Mouse (Mus musculus): ENCODE measurements at regions not wholly inside any gene's neighbourhood (a gene's known extent, or its start where the extent isn't known, plus 50 kb on each side); places are given as distances from the start of the nearest gene placed in this dataset.

DNA sequence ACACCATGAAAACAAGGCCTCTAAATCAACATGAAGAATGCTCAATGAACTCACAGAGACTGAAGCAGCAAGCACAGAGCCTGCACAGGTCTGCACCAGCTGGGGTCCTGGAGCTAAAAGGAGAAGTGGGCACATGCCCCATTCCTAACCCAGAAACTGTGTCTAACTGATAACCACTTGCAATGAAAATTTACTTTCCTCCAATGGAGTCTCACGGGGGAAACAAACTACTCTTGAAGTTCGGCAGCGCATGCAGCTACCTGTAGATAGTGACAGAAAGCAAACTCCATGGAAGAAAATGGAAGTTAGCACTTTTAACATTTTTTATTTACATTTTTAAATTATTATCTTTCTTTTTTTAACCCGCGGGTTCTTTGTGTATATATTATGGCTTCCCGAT, 76.8 kb upstream of the Akap6 start:
- no peak for DNase-seq

GRCm38 (mm10) chr12:52623416-52624108, 75.6 kb upstream of the Akap6 start:
- DNase-seq: no peak

- DNase-seq: no peak
These were observed 74.3 kb upstream of the Akap6 start for GRCm38 (mm10) chr12:52624871-52625270.

GRCm38 (mm10) chr12:52628771-52629170, 70.4 kb upstream of the Akap6 start:
- no peak for DNase-seq

DNA sequence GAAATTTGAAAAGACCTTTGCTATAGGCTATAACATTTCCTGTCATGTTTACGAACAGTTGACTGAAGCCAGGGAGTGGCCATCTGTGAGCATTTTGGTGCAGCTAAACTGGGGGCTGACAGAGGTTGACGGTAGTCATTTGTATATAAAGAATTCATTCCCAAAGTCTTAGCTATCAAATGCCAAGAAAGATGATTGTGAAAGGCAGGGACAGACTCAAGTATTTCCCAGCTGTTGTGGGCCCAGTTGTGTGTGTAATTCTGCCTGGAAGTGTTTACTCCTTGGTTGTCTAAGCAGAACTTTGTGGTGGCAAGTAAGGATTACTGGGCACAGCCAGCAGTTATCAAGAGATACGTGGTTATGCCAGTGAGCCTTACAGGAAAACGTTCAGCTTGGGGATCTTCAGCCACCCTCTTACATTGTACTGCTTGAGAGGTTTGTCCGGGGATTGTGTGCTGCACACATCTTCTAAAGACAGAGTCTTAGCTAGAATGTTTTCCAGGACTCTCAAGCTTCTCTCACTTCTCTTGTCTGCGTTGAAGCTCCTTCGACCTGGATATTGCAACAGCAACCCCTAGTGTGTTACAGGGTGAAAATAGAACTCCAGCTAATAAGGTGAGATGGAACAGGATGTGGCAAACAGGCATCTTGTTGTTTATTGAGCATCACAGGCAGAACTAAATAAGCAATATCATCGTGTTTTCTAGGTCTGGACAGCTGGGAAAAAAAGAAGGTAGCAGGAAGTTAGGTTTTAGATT, 63.9 kb upstream of the Akap6 start:
- no peak for DNase-seq

GRCm38 (mm10) chr12:52636186-52636881, 62.8 kb upstream of the Akap6 start:
- DNase-seq: no peak

DNA sequence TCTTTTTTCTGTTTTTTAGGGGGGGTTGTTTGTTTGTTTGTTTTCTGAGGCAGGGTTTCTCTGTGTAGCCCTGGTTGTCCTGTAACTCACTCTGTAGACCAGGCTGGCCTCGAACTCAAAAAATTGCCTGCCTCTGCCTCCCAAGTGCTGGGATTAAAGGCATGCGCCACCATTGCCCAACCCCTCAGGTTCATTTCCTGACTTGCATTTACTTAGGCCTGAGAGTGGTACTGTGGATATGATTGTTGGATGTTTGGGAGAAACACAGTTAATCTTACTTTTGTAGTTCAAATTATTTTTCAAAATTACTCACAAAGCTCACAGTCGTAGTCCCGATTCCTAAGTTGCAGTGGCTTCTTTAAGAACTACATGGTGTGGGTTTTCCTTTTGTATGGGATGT, 62.3 kb upstream of the Akap6 start:
- DNase-seq: no peak

GRCm38 (mm10) chr12:52637506-52638249, 61.5 kb upstream of the Akap6 start:
- peak; percentile 63 for DNase-seq

DNA sequence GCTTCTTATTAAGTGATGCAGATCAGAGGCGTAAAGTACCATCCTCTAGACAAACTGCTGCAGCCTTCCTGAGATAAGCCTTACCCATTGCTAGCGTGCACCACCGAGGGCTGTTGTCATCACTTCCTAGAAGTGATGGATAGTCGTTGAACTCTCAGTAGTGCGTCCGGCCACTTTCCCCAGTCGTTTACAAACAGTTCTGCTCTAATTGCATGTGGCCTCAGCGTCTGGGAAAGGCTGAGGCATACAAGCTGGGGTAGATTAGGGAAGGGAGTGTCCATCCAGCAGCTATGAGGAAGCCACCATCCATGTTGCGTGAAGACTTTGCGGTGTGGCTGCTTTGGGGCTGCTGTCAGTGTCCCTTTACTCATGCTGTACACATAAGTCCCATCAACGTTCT, 60.7 kb upstream of the Akap6 start:
- no peak for DNase-seq

- DNase-seq: no peak
These were observed 55.1 kb upstream of the Akap6 start for GRCm38 (mm10) chr12:52644059-52644458.
